Mouse (Mus musculus) macrophage (primary cell): ENCODE measurements around the gene Tubal3. TPM values are rescaled to one million over a fixed set of nuclear protein-coding genes. Genes with fewer than 3 reads are reported as not detected.

Experiments used
- H3K27ac ChIP-seq: fragments of 350-480 bp; formaldehyde crosslinking; 2 replicates; pipeline ENCODE4 v1.9.0; 2021
- H3K36me3 ChIP-seq: fragments of 350-480 bp; formaldehyde crosslinking; 2 replicates; pipeline ENCODE4 v1.9.0; 2021; ENCODE audit errors: inconsistent target
- H3K4me3 ChIP-seq: fragments of 350-480 bp; formaldehyde crosslinking; 2 replicates; pipeline ENCODE4 v1.9.0; 2021; ENCODE audit errors: inconsistent target
- H3K79me2 ChIP-seq: fragments of 350-480 bp; formaldehyde crosslinking; 2 replicates; pipeline ENCODE4 v1.9.0; 2021; ENCODE audit errors: inconsistent target
- WGBS: methylation state at CpG from one replicate; pipeline ENCODE4 v1.1.7; 2026; ENCODE audit warnings: inconsistent platforms; ENCODE audit not compliant: missing documents; 5-methylcytosine and 5-hydroxymethylcytosine counted together
- polyA plus RNA-seq: library from polyadenylated mRNA; stranded (reverse); fragments of 250-400 nt; gene quantifications from 3 replicates; pipeline ENCODE4 v1.2.4, GENCODE M21; 2018; ENCODE audit warnings: inconsistent platforms

The Tubal3 gene
- polyA plus RNA-seq, 1 experiment from 2014 or later: not detected

GRCm38 (mm10) chr13:3951198-3951914 is 33.3 kb downstream of the Tubal3 start:
- Histone ChIP-seq H3K27ac (no peak overlapping the region), H3K4me3 (no peak overlapping the region), H3K79me2 (no peaks in the 10 kb centered on the region), H3K36me3 (no peaks in the 10 kb centered on the region)
- 91% methylated on average over 6 of the region's 6 CpGs for WGBS

GRCm38 (mm10) chr13:3968849-3969248 is 50.8 kb downstream of the Tubal3 start:
- no peak overlapping the region for H3K27ac ChIP-seq
- no peak overlapping the region for H3K4me3 ChIP-seq
- no peaks in the 10 kb centered on the region for H3K79me2 ChIP-seq
- no peaks in the 10 kb centered on the region for H3K36me3 ChIP-seq
- WGBS: 11% methylated on average over 4 of the region's 4 CpGs

Other genes with a start within 250 kb of the Tubal3 start
- not detected in 3 replicates for gene Calml3, start 114.0 kb upstream of the Tubal3 start, polyA plus RNA-seq
- gene Calm4, start 80.5 kb upstream of the Tubal3 start, polyA plus RNA-seq: not detected in 3 replicates
- not detected in 3 replicates for gene Calm5, start 64.1 kb upstream of the Tubal3 start, polyA plus RNA-seq
- 0.90 to 4.7 TPM (median 4.1 TPM) in 3 replicates for gene Net1, start 54 bp upstream of the Tubal3 start, polyA plus RNA-seq
- not detected in 3 replicates for gene Ucn3, start 27.1 kb downstream of the Tubal3 start, polyA plus RNA-seq
- gene Akr1c14, start 130.7 kb downstream of the Tubal3 start, polyA plus RNA-seq: not detected in 3 replicates
- not detected in 3 replicates for gene Akr1c18, start 232.4 kb downstream of the Tubal3 start, polyA plus RNA-seq